Comparison of ENCODE assay signal across 9 mouse cellular contexts in genomic region chr17:32924658-32925312, GRCm38 (mm10). TPM values are rescaled to one million over a fixed set of nuclear protein-coding genes. Genes with fewer than 3 reads are reported as not detected.
DNase-seq lines count a peak whose midpoint lies in the region; ATAC-seq lines count a peak whose summit lies in the region.
"Had no signal": no experiment of that assay in that cellular context is flagged by ENCODE, and none has a peak within 500 bp of the region (broad histone marks: within the 10 kb centered on the region; RNA-seq: fewer than 3 reads in every experiment).

No protein-coding gene starts in this region.

- peak overlapping the region; percentile 70 for H3K9ac ChIP-seq in forebrain, embryonic 12.5 days
- H3K9ac ChIP-seq in heart, embryonic 15.5 days, result peak overlapping the region; percentile 65
- peak overlapping the region; percentile 51 for H3K9ac ChIP-seq in liver, embryonic 13.5 days

- peaks cover 11% of the 10 kb centered on the region for H3K4me1 ChIP-seq in forebrain, embryonic 12.5 days
- peaks cover 5% of the 10 kb centered on the region for H3K4me1 ChIP-seq in heart, embryonic 15.5 days (replicated peaks)
- H3K4me1 ChIP-seq in liver, embryonic 13.5 days (replicated peaks), result peaks cover 9% of the 10 kb centered on the region

- no peaks in the 10 kb centered on the region for H3K9me3 ChIP-seq in forebrain, embryonic 12.5 days
- no peaks in the 10 kb centered on the region; the same call in 1 of the 2 replicates for H3K9me3 ChIP-seq in heart, embryonic 15.5 days (replicated peaks)
- no peaks in the 10 kb centered on the region for H3K9me3 ChIP-seq in liver, embryonic 13.5 days (replicated peaks)

- peak; percentile 89 for DNase-seq in CD4-positive, CD25-positive, alpha-beta regulatory T cell, adult 2 months (ENCODE audit: low read depth, low spot score)
- peak; percentile 27 for DNase-seq in c-Kit-positive CD71-positive TER-119-negative erythroid progenitor cells, embryonic 14.5 days (ENCODE audit: low read depth)
- peak; percentile 80 for DNase-seq in kidney, postnatal 10 days
- DNase-seq in liver, embryonic 13.5 days, result peak; percentile 55
- peak; percentile 58 to 63 for DNase-seq in natural killer cell, adult 2 months (ENCODE audit: low spot score in 2 of 2)
- peak; percentile 53 to 77 for DNase-seq in spleen, postnatal 4 days (ENCODE audit: low spot score in 2 of 2)

- WGBS in forebrain, embryonic 12.5 days, result 16% methylated on average over 32 of the region's 32 CpGs
- 16% methylated on average over 32 of the region's 32 CpGs for WGBS in heart, embryonic 15.5 days
- 11% methylated on average over 32 of the region's 32 CpGs for WGBS in liver, embryonic 13.5 days (ENCODE audit: insufficient replicate concordance)

- ATAC-seq in forebrain, embryonic 12.5 days (ENCODE audit: low FRiP score), result peak; percentile 93
- ATAC-seq in heart, embryonic 15.5 days (replicated peaks; ENCODE audit: insufficient number of reproducible peaks, insufficient read depth, low FRiP score, low read depth), result peak; percentile 85
- ATAC-seq in liver, embryonic 13.5 days (ENCODE audit: low read depth), result peak; percentile 87

- peak overlapping the region; percentile 72 for H3K4me2 ChIP-seq in forebrain, embryonic 12.5 days
- peak overlapping the region; percentile 89 for H3K4me2 ChIP-seq in heart, embryonic 15.5 days
- peak overlapping the region; percentile 65 for H3K4me2 ChIP-seq in liver, embryonic 13.5 days

- H3K36me3 ChIP-seq in forebrain, embryonic 12.5 days (replicated peaks), result no peaks in the 10 kb centered on the region
- no peaks in the 10 kb centered on the region for H3K36me3 ChIP-seq in heart, embryonic 15.5 days
- H3K36me3 ChIP-seq in liver, embryonic 13.5 days, result no peaks in the 10 kb centered on the region

- H3K4me3 ChIP-seq in forebrain, embryonic 12.5 days (replicated peaks), result peak overlapping the region; percentile 52
- peak overlapping the region; percentile 62 for H3K4me3 ChIP-seq in heart, embryonic 15.5 days
- peak overlapping the region; percentile 50 for H3K4me3 ChIP-seq in liver, embryonic 13.5 days (replicated peaks)

- H3K27ac ChIP-seq in forebrain, embryonic 12.5 days, result 0 out of 2 replicates have a peak overlapping the region, but pooled peaks have one; percentile 63
- peak overlapping the region; percentile 70 for H3K27ac ChIP-seq in heart, embryonic 15.5 days
- H3K27ac ChIP-seq in liver, embryonic 13.5 days, result 0 out of 2 replicates have a peak overlapping the region, but pooled peaks have one; percentile 4

- H3K27me3 ChIP-seq in forebrain, embryonic 12.5 days, result peaks cover 11% of the 10 kb centered on the region
- 0 out of 2 replicates have a peak, but pooled peaks cover 3% of the 10 kb centered on the region for H3K27me3 ChIP-seq in heart, embryonic 15.5 days
- H3K27me3 ChIP-seq in liver, embryonic 13.5 days, result no peaks in the 10 kb centered on the region
- H3K27me3 ChIP-seq: CH12.LX had no signal

RNA-seq across cellular contexts. Expression of gene Cyp4f14, which starts 7.6 kb away (rescaled TPM):
- polyA plus RNA-seq in forebrain, embryonic 12.5 days (2016; fragmentation: Nextera tagmentation; extraction: Ambion mirVana), result not detected in 2 replicates
- not detected in 2 replicates for polyA plus RNA-seq in heart, embryonic 15.5 days (2015; fragmentation: Nextera tagmentation; extraction: Ambion mirVana)
- not detected in 2 replicates for polyA plus RNA-seq in liver, embryonic 13.5 days (2015; fragmentation: Nextera tagmentation; extraction: Ambion mirVana)

RNA-seq across cellular contexts. Expression of gene Cyp4f13, which starts 22.4 kb away (rescaled TPM):
- polyA plus RNA-seq in forebrain, embryonic 12.5 days (2016; fragmentation: Nextera tagmentation; extraction: Ambion mirVana), result 4.3 and 7.0 TPM in 2 replicates
- 10.0 and 11.6 TPM in 2 replicates for polyA plus RNA-seq in heart, embryonic 15.5 days (2015; fragmentation: Nextera tagmentation; extraction: Ambion mirVana)
- polyA plus RNA-seq in liver, embryonic 13.5 days (2015; fragmentation: Nextera tagmentation; extraction: Ambion mirVana), result 4.0 and 5.0 TPM in 2 replicates

RNA-seq across cellular contexts. Expression of gene Zfp870, which starts 33.3 kb away (rescaled TPM):
- 7.7 and 10.3 TPM in 2 replicates for polyA plus RNA-seq in forebrain, embryonic 12.5 days (2016; fragmentation: Nextera tagmentation; extraction: Ambion mirVana)
- polyA plus RNA-seq in heart, embryonic 15.5 days (2015; fragmentation: Nextera tagmentation; extraction: Ambion mirVana), result 4.5 and 5.5 TPM in 2 replicates
- 1.9 and 2.0 TPM in 2 replicates for polyA plus RNA-seq in liver, embryonic 13.5 days (2015; fragmentation: Nextera tagmentation; extraction: Ambion mirVana)

RNA-seq across cellular contexts. Expression of gene Zfp472, which starts 40.8 kb away (rescaled TPM):
- polyA plus RNA-seq in forebrain, embryonic 12.5 days (2016; fragmentation: Nextera tagmentation; extraction: Ambion mirVana), result 11.2 and 11.3 TPM in 2 replicates
- 4.9 and 7.4 TPM in 2 replicates for polyA plus RNA-seq in heart, embryonic 15.5 days (2015; fragmentation: Nextera tagmentation; extraction: Ambion mirVana)
- polyA plus RNA-seq in liver, embryonic 13.5 days (2015; fragmentation: Nextera tagmentation; extraction: Ambion mirVana), result 6.4 and 6.5 TPM in 2 replicates

Comparison
In these comparisons a context has a peak if more than half of its experiments do, and no peak if none do; other contexts are left out.
1. Peak in every context shown above with its lines: DNase-seq, ATAC-seq, H3K4me3 ChIP-seq and H3K27ac ChIP-seq.
2. DNase-seq: peak in every context shown above with its lines; median percentile 89 in CD4-positive, CD25-positive, alpha-beta regulatory T cell, adult 2 months; 80 in kidney, postnatal 10 days; 65 in spleen, postnatal 4 days; 60 in natural killer cell, adult 2 months; 55 in liver, embryonic 13.5 days; 27 in c-Kit-positive CD71-positive TER-119-negative erythroid progenitor cells, embryonic 14.5 days.
3. H3K27ac ChIP-seq: peak in every context shown above with its lines; median percentile 70 in heart, embryonic 15.5 days; 63 in forebrain, embryonic 12.5 days; 4 in liver, embryonic 13.5 days.